Mouse (Mus musculus) lung, adult 10 weeks (tissue): ENCODE data around the gene Tango2. TPM values are rescaled to one million over a fixed set of nuclear protein-coding genes. Genes with fewer than 3 reads are reported as not detected.

Experiments used
- polyA plus RNA-seq: library from polyadenylated mRNA; stranded (reverse); fragments of 350-450 nt; fragmentation: Illumina TruSeq; extraction: RNeasy Lipid Tissue Mini Kit (QIAGEN cat#74804); gene quantifications from one replicate; pipeline ENCODE4 v1.2.3, GENCODE M21; 2014; ENCODE audit warnings: low read depth, low replicate concordance; ENCODE audit not compliant: insufficient read depth

Tango2 gene
- 25.2 TPM for polyA plus RNA-seq

GRCm38 (mm10) chr16:18347931-18348600 lies at the start of gene Tango2, which contains the start of gene Arvcf:
Gene Tango2, minus strand, starts transcription at chr16:18348103.
Gene Arvcf, plus strand, starts transcription at chr16:18348182.

GRCm38 (mm10) chr16:18289067-18289588 lies 58.8 kb downstream of the Tango2 start, which contains the start of gene Dgcr8:
Gene Dgcr8, minus strand, starts transcription at chr16:18289246.

GRCm38 (mm10) chr16:18258221-18258620 lies 89.7 kb downstream of the Tango2 start, which contains the start of gene Gm49776:
Gene Gm49776, minus strand, starts transcription at chr16:18258321.

Other genes starting within 250 kb of the Tango2 start
- 0.23 TPM for gene Rtn4r, start 220.5 kb downstream of the Tango2 start, polyA plus RNA-seq
- gene Ccdc188, start 130.2 kb downstream of the Tango2 start, polyA plus RNA-seq: not detected
- 11.5 TPM for gene Zdhhc8, start 113.0 kb downstream of the Tango2 start, polyA plus RNA-seq
- 42.5 TPM for gene Trmt2a, start 99.4 kb downstream of the Tango2 start, polyA plus RNA-seq
- gene Ranbp1, start 99.4 kb downstream of the Tango2 start, polyA plus RNA-seq: 70.7 TPM
- not detected for gene Gm49776, start 89.8 kb downstream of the Tango2 start, polyA plus RNA-seq
- gene Dgcr8, start 58.9 kb downstream of the Tango2 start, polyA plus RNA-seq: 11.6 TPM
- 18.9 TPM for gene Arvcf, start 79 bp upstream of the Tango2 start, polyA plus RNA-seq
- 13.1 TPM for gene Txnrd2, start 78.3 kb upstream of the Tango2 start, polyA plus RNA-seq
- gene Comt, start 78.7 kb upstream of the Tango2 start, polyA plus RNA-seq: 79.8 TPM
- gene Gnb1l, start 150.6 kb upstream of the Tango2 start, polyA plus RNA-seq: 3.4 TPM
- gene Rtl10, start 150.8 kb upstream of the Tango2 start, polyA plus RNA-seq: 1.3 TPM
- 5.0 TPM for gene Tbx1, start 242.6 kb upstream of the Tango2 start, polyA plus RNA-seq